8 mouse cellular contexts compared by ENCODE assay signal in genomic region chr1:156041451-156042241, GRCm38 (mm10). TPM values are rescaled to one million over a fixed set of nuclear protein-coding genes. Genes with fewer than 3 reads are reported as not detected.
A peak's percentile ranks its signal among the peaks of the same experiment; 100 is the strongest.
DNase-seq lines count a peak whose midpoint lies in the region; ATAC-seq and TF ChIP-seq lines count a peak whose summit lies in the region.

No protein-coding gene starts in this region.

- H3K4me1 ChIP-seq in heart, embryonic 10.5 days: peaks cover 23% of the 10 kb centered on the region
- peaks cover 11% of the 10 kb centered on the region for H3K4me1 ChIP-seq in heart, postnatal 0 days (ENCODE audit: control insufficient read depth, insufficient read depth)
- H3K4me1 ChIP-seq in midbrain, embryonic 10.5 days: peaks cover 32% of the 10 kb centered on the region

- intact Hi-C loops in heart, postnatal 36 days (cut with DNase I): no loop called here

- DNase-seq in heart, embryonic 10.5 days (ENCODE audit: low spot score): no peak
- no peak for DNase-seq in heart, postnatal 36 days
- DNase-seq in ES-CJ7 (ENCODE audit: low read depth, low spot score): peak; percentile 56
- DNase-seq in heart, postnatal 0 days (ENCODE audit: low spot score): no peak
- DNase-seq in midbrain, embryonic 10.5 days (ENCODE audit: low spot score): no peak
- DNase-seq in urinary bladder, adult 2 months (ENCODE audit: low spot score): no peak
- no peak for DNase-seq in urinary bladder, postnatal 4 days (ENCODE audit: low spot score in 2 of 2)
- DNase-seq in urinary bladder, adult 18-20 months (ENCODE audit: low spot score in 2 of 2): no peak

- no peaks in the 10 kb centered on the region for H3K9me3 ChIP-seq in heart, embryonic 10.5 days
- no peaks in the 10 kb centered on the region for H3K9me3 ChIP-seq in heart, postnatal 0 days (replicated peaks; ENCODE audit: control insufficient read depth, low read length)
- no peaks in the 10 kb centered on the region for H3K9me3 ChIP-seq in midbrain, embryonic 10.5 days (replicated peaks)

- no peak for TF ChIP-seq EP300 in heart, postnatal 0 days (IDR thresholded peaks at IDR 0.05; ENCODE audit: low read depth)

- ATAC-seq in heart, postnatal 0 days (ENCODE audit: insufficient read depth, low read depth): no peak

- H3K4me3 ChIP-seq in heart, embryonic 10.5 days: peak overlapping the region; percentile 72
- peak overlapping the region; percentile 64 for H3K4me3 ChIP-seq in heart, postnatal 0 days (ENCODE audit: low read depth, low read length)
- peak overlapping the region; percentile 68 for H3K4me3 ChIP-seq in midbrain, embryonic 10.5 days

- 24% methylated on average over 7 of the region's 7 CpGs for WGBS in heart, embryonic 10.5 days
- 20% methylated on average over 7 of the region's 7 CpGs for WGBS in heart, postnatal 0 days
- 54% methylated on average over 7 of the region's 7 CpGs for WGBS in midbrain, embryonic 10.5 days

- peak overlapping the region; percentile 69 for H3K4me2 ChIP-seq in heart, postnatal 0 days (ENCODE audit: low read depth, low read length)

- H3K9ac ChIP-seq in heart, postnatal 0 days (replicated peaks; ENCODE audit: low read depth, low read length): peak overlapping the region; percentile 52

- peaks cover 30% of the 10 kb centered on the region for H3K36me3 ChIP-seq in heart, embryonic 10.5 days
- peaks cover 22% of the 10 kb centered on the region; the same call in 1 of the 2 replicates for H3K36me3 ChIP-seq in heart, postnatal 0 days (replicated peaks; ENCODE audit: control insufficient read depth, insufficient read depth, low read length)
- peaks cover 38% of the 10 kb centered on the region for H3K36me3 ChIP-seq in midbrain, embryonic 10.5 days

- H3K27ac ChIP-seq in heart, embryonic 10.5 days: peak overlapping the region; percentile 87
- H3K27ac ChIP-seq in heart, postnatal 0 days (ENCODE audit: low read depth): peak overlapping the region; percentile 32
- H3K27ac ChIP-seq in midbrain, embryonic 10.5 days (replicated peaks): no peak overlapping the region

- TF ChIP-seq CTCF in heart, postnatal 0 days (IDR thresholded peaks at IDR 0.05; ENCODE audit: low read depth): no peak

- no peaks in the 10 kb centered on the region for H3K27me3 ChIP-seq in heart, embryonic 10.5 days (ENCODE audit: insufficient read depth, poor library complexity, severe bottlenecking)
- no peaks in the 10 kb centered on the region for H3K27me3 ChIP-seq in heart, postnatal 0 days (ENCODE audit: control insufficient read depth, insufficient read depth, low read length)
- no peaks in the 10 kb centered on the region for H3K27me3 ChIP-seq in midbrain, embryonic 10.5 days (ENCODE audit: low read depth, poor library complexity, severe bottlenecking)

RNA-seq across cellular contexts. Expression of gene Tor1aip1, which starts 5.4 kb away (rescaled TPM):
- 35.6 and 38.8 TPM in 2 replicates for polyA plus RNA-seq in heart, embryonic 10.5 days (2016; fragmentation: Nextera tagmentation; extraction: Ambion mirVana)
- total RNA-seq in heart, postnatal 36 days (2021): 10 to 100 TPM; 87.5 to 87.7 TPM
- total RNA-seq in heart, postnatal 0 days (2014; rRNA removed; ENCODE audit: low replicate concordance): 58.4 and 103 TPM in 2 replicates
- 47.5 and 52.3 TPM in 2 replicates for polyA plus RNA-seq in heart, postnatal 0 days (2015; fragmentation: Nextera tagmentation; extraction: Ambion mirVana)
- 41.3 and 41.5 TPM in 2 replicates for polyA plus RNA-seq in midbrain, embryonic 10.5 days (2016; fragmentation: Nextera tagmentation; extraction: Ambion mirVana)
- 24.7 and 42.2 TPM in 2 replicates for polyA plus RNA-seq in urinary bladder, adult 2 months (2012; rRNA removed)

RNA-seq across cellular contexts. Expression of gene Tor1aip2, which starts 6.4 kb away (rescaled TPM):
- 92.8 and 108 TPM in 2 replicates for polyA plus RNA-seq in heart, embryonic 10.5 days (2016; fragmentation: Nextera tagmentation; extraction: Ambion mirVana)
- total RNA-seq in heart, postnatal 36 days (2021): 10 to 100 TPM; 46.2 to 52.5 TPM
- total RNA-seq in heart, postnatal 0 days (2014; rRNA removed; ENCODE audit: low replicate concordance): 77.1 and 123 TPM in 2 replicates
- polyA plus RNA-seq in heart, postnatal 0 days (2015; fragmentation: Nextera tagmentation; extraction: Ambion mirVana): 49.0 and 52.4 TPM in 2 replicates
- 104 and 107 TPM in 2 replicates for polyA plus RNA-seq in midbrain, embryonic 10.5 days (2016; fragmentation: Nextera tagmentation; extraction: Ambion mirVana)
- polyA plus RNA-seq in urinary bladder, adult 2 months (2012; rRNA removed): 78.6 and 81.4 TPM in 2 replicates
